Mouse (Mus musculus): ENCODE data around the gene Tmbim1. TPM values are rescaled to one million over a fixed set of nuclear protein-coding genes. Genes with fewer than 3 reads are reported as not detected.

Tmbim1 gene
- polyA plus RNA-seq, 1 experiment from 2014 or later, result 8.6 TPM

DNA sequence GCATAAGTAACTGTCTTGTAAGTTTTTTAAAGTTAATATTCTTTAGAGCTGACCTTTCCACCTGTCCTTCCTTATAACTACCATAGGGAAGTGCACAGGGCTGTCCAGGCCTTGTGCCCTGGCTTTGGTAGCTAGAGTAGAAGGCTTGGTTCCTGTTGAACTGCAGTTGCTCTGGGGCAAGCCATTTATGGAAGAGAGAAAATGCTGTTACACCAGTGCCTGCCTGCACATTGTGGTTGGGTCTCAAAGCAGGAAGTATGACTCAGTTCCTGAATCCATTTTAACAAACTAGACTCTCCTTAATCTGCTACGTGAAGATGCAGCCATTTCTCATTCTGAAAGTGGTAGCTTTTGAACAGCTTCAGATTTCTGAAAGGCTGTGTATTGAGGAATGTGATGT, 56.6 kb downstream of the Tmbim1 start:
- Histone ChIP-seq H3K4me1 (replicated peaks) (0 out of 2 replicates have a peak, but pooled peaks cover 6% of the 10 kb centered on the region), H3K27me3 (no peaks in the 10 kb centered on the region), H3K27ac (no peak overlapping the region), H3K4me2 (no peak overlapping the region), H3K9me3 (no peaks in the 10 kb centered on the region), H3K4me3 (no peak overlapping the region), H3K9ac (no peak overlapping the region), H3K36me3 (peaks cover 54% of the 10 kb centered on the region)
- no peak for ATAC-seq (ENCODE audit: low FRiP score)
- WGBS, result 88% methylated on average over 1 of the region's 1 CpGs

DNA sequence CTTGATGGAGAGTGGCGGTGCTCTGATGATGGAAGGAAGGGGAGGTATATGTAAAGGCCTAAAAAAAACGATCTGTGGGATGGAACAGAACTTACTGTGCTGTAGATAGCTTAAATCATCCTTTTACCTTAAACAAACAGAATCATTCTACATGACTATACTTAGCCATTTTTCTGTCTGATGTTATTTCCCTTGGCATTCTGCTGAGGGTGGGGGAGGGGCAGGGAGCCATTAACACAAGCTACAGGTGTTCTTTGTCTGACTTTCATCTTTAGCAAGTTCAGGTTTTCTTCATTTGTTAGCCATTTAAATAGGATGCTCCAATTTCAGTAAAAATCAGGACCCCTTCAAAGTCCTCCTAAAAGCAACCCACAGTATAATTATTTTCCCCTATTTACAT, 59.9 kb downstream of the Tmbim1 start:
- 84% methylated on average over 2 of the region's 2 CpGs for WGBS
- H3K9me3 ChIP-seq, result no peaks in the 10 kb centered on the region
- H3K9ac ChIP-seq, result no peak overlapping the region
- peaks cover 24% of the 10 kb centered on the region for H3K36me3 ChIP-seq
- no peak for ATAC-seq (ENCODE audit: low FRiP score)
- H3K27ac ChIP-seq, result no peak overlapping the region
- H3K27me3 ChIP-seq, result no peaks in the 10 kb centered on the region
- H3K4me3 ChIP-seq, result no peak overlapping the region
- peaks cover 13% of the 10 kb centered on the region for H3K4me1 ChIP-seq (replicated peaks)
- H3K4me2 ChIP-seq, result no peak overlapping the region

DNA sequence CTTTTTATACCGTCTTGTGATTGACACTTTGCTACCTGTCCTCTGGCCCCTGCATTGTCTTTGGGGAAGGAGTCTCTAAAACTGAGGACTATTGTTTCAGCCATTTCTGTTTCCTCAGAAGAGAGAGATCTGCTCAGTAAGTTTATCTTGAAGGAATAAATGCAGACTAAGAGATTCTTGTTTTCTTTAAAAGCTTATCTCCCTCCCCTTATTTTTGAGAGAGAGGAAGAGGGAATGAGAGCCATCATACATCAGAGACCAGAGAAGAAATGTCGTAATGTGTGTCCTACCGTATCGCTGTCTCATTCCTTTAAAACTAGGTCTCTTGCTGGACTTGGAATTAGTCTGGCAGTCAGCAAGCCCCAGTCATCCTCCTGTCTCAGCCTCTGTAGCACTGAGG, 64.6 kb downstream of the Tmbim1 start:
- ATAC-seq (ENCODE audit: low FRiP score), result no peak
- WGBS, result 82% methylated on average over 4 of the region's 4 CpGs
- H3K27ac ChIP-seq, result no peak overlapping the region
- H3K9me3 ChIP-seq, result no peaks in the 10 kb centered on the region
- no peak overlapping the region for H3K4me2 ChIP-seq
- no peaks in the 10 kb centered on the region for H3K27me3 ChIP-seq
- no peak overlapping the region for H3K9ac ChIP-seq
- no peak overlapping the region for H3K4me3 ChIP-seq
- H3K4me1 ChIP-seq (replicated peaks), result peaks cover 48% of the 10 kb centered on the region
- no peaks in the 10 kb centered on the region for H3K36me3 ChIP-seq

DNA sequence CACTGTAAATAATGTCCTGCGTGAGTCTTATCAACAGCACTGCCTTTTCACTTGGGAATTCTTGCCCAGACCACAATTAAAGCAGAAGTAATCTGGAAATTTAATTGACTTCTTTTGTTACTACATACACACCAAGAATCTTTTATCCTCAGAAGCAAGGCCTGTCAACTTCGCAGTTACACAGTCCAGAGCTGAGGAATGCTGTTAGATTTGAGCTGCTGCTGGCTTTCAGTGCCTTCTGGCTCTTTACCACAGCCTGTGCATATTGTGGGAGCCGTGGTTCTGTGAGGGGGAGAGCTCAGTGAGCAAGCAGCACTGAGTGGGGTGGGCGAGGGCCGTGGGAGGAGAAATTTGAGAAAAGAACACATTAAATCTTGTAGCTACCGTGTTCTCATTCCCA, 65.1 kb downstream of the Tmbim1 start:
- H3K4me1 ChIP-seq (replicated peaks), result peaks cover 48% of the 10 kb centered on the region
- H3K4me3 ChIP-seq, result no peak overlapping the region
- H3K27ac ChIP-seq, result peak overlapping the region; percentile 49
- ATAC-seq (ENCODE audit: low FRiP score), result no peak
- no peak overlapping the region for H3K9ac ChIP-seq
- no peaks in the 10 kb centered on the region for H3K36me3 ChIP-seq
- H3K4me2 ChIP-seq, result no peak overlapping the region
- no peaks in the 10 kb centered on the region for H3K9me3 ChIP-seq
- 68% methylated on average over 6 of the region's 6 CpGs for WGBS
- H3K27me3 ChIP-seq, result no peaks in the 10 kb centered on the region

DNA sequence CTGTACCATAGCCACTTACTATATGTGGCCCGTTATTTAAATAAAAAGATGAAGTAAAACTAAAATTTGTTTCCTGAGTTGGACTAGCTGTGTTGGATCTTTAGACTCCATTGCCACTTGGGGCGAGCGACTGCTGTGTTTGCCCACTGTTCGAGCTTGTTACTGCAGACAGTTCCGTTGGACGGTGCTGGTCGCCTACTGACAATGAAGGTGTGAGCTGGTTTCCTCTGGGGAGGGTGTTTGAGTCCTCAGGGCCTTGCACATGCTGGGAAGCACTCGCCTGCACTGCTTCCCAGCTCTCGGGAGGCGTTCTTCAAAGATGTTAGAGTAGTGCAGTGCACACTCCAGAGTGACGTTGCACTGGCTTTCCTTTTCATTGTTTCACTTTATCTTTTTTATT, 65.8 kb downstream of the Tmbim1 start:
- Histone ChIP-seq H3K9me3 (no peaks in the 10 kb centered on the region), H3K4me1 (replicated peaks) (peaks cover 48% of the 10 kb centered on the region), H3K9ac (peak overlapping the region; percentile 53), H3K4me2 (peak overlapping the region; percentile 90), H3K27ac (no peak overlapping the region), H3K27me3 (no peaks in the 10 kb centered on the region), H3K36me3 (no peaks in the 10 kb centered on the region), H3K4me3 (no peak overlapping the region)
- 70% methylated on average over 11 of the region's 11 CpGs for WGBS
- no peak for ATAC-seq (ENCODE audit: low FRiP score)

DNA sequence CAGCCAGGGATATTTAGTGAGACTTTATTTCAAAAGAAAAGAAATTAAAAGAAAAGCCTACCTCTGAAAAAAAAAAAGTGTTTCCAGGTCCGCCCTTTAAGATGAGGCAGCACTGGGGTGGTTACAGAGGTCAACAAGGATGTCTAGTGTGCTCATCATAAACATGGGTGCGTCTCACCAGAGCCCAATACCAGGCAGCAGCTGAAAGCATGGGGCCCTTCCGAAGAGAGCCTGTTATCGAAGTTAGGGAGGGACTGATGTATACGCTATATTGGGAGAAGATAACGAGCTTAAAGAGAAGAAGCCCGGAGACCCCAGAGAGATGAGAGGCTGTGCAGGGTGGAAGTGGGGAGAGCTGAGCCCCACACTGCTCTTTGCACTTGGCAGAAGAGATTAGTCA, 66.3 kb downstream of the Tmbim1 start:
- 79% methylated on average over 7 of the region's 7 CpGs for WGBS
- no peak overlapping the region for H3K27ac ChIP-seq
- H3K9me3 ChIP-seq, result no peaks in the 10 kb centered on the region
- peaks cover 45% of the 10 kb centered on the region for H3K4me1 ChIP-seq (replicated peaks)
- H3K36me3 ChIP-seq, result no peaks in the 10 kb centered on the region
- no peaks in the 10 kb centered on the region for H3K27me3 ChIP-seq
- no peak overlapping the region for H3K4me3 ChIP-seq
- ATAC-seq (ENCODE audit: low FRiP score), result no peak
- H3K9ac ChIP-seq, result peak overlapping the region; percentile 53
- peak overlapping the region; percentile 90; the same call in 1 of the 2 replicates for H3K4me2 ChIP-seq

Other genes starting within 250 kb of the Tmbim1 start
- gene Tns1, start 181.2 kb downstream of the Tmbim1 start, polyA plus RNA-seq (2015; fragmentation: Nextera tagmentation; extraction: Ambion mirVana), result 10.3 and 13.0 TPM in 2 replicates
- gene Rufy4, start 180.1 kb downstream of the Tmbim1 start, polyA plus RNA-seq (2015; fragmentation: Nextera tagmentation; extraction: Ambion mirVana), result 0.57 and 0.60 TPM in 2 replicates
- 0.10 and 0.17 TPM in 2 replicates for gene Cxcr2, start 151.6 kb downstream of the Tmbim1 start, polyA plus RNA-seq (2015; fragmentation: Nextera tagmentation; extraction: Ambion mirVana)
- gene Cxcr1, start 111.0 kb downstream of the Tmbim1 start, polyA plus RNA-seq (2015; fragmentation: Nextera tagmentation; extraction: Ambion mirVana), result not detected in 2 replicates
- 390 and 405 TPM in 2 replicates for gene Arpc2, start 69.5 kb downstream of the Tmbim1 start, polyA plus RNA-seq (2015; fragmentation: Nextera tagmentation; extraction: Ambion mirVana)
- 0.42 TPM in 1 of 2 replicates, not detected in the other for gene Gpbar1, start 27.1 kb downstream of the Tmbim1 start, polyA plus RNA-seq (2015; fragmentation: Nextera tagmentation; extraction: Ambion mirVana)
- 199 and 206 TPM in 2 replicates for gene Aamp, start 20.9 kb downstream of the Tmbim1 start, polyA plus RNA-seq (2015; fragmentation: Nextera tagmentation; extraction: Ambion mirVana)
- 98.2 and 102 TPM in 2 replicates for gene Pnkd, start 20.7 kb downstream of the Tmbim1 start, polyA plus RNA-seq (2015; fragmentation: Nextera tagmentation; extraction: Ambion mirVana)
- gene Catip, start 56.5 kb upstream of the Tmbim1 start, polyA plus RNA-seq (2015; fragmentation: Nextera tagmentation; extraction: Ambion mirVana), result 0.80 and 1.6 TPM in 2 replicates
- gene Slc11a1, start 69.6 kb upstream of the Tmbim1 start, polyA plus RNA-seq (2015; fragmentation: Nextera tagmentation; extraction: Ambion mirVana), result 2.4 and 2.5 TPM in 2 replicates
- 18.5 and 19.8 TPM in 2 replicates for gene Ctdsp1, start 85.9 kb upstream of the Tmbim1 start, polyA plus RNA-seq (2015; fragmentation: Nextera tagmentation; extraction: Ambion mirVana)
- 0.16 and 0.18 TPM in 2 replicates for gene Vil1, start 103.8 kb upstream of the Tmbim1 start, polyA plus RNA-seq (2015; fragmentation: Nextera tagmentation; extraction: Ambion mirVana)
- gene Cnot9, start 200.4 kb upstream of the Tmbim1 start, polyA plus RNA-seq (2015; fragmentation: Nextera tagmentation; extraction: Ambion mirVana), result 49.6 and 51.6 TPM in 2 replicates
- gene Plcd4, start 237.3 kb upstream of the Tmbim1 start, polyA plus RNA-seq (2015; fragmentation: Nextera tagmentation; extraction: Ambion mirVana), result 3.4 and 4.1 TPM in 2 replicates
- 27.2 and 28.1 TPM in 2 replicates for gene Usp37, start 238.7 kb upstream of the Tmbim1 start, polyA plus RNA-seq (2015; fragmentation: Nextera tagmentation; extraction: Ambion mirVana)

Measured in hindbrain, embryonic 13.5 days (tissue).